Mouse (Mus musculus): Measurements from ENCODE around the gene Hist2h2be. TPM values are rescaled to one million over a fixed set of nuclear protein-coding genes. Genes with fewer than 3 reads are reported as not detected.
A peak's percentile ranks its signal among the peaks of the same experiment; 100 is the strongest.
"Not testable (repeated sequence)": the region's sequence is repeated elsewhere in the genome, so short reads cannot be mapped to it uniquely, and the experiment has no call there.

Hist2h2be gene
- total and polyA plus RNA-seq, 2 experiments from 2014 or later: 2.9 to 12.7 TPM

DNA sequence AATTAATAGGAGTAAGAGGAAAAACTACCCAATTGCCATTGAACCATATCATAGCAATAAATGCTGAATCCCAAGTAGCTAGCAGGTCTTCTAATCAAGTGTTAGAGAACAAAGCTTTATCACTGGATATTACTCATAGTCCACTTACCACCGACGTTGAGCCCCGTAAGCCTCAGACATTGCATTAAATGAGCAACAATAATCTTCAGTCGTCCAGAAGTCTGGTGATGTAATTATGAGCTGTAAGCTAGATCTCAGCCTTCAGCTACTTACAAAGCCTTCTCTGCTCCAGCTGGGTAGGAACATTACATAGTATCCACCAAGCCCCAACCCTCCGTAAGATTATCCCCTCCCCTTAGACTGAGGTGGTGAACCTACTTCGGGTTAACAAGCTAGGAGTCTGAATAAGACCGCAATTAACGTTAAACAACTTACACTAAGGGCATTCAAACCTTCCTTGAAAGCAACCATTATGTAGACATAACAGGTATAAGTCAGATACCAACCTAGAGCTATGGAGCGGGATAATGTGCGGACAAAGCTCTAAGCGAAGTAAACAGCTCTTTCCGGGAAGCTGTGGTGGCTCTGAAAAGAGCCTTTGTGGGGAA, 17.1 kb downstream of the Hist2h2be start:
- DNase-seq (ENCODE audit: low spot score): no peak
- no peaks in the 10 kb centered on the region for H3K4me1 ChIP-seq (ENCODE audit: insufficient read depth, low read length)
- no peak overlapping the region for H3K27ac ChIP-seq (ENCODE audit: low read depth, low read length)
- H3K36me3 ChIP-seq (ENCODE audit: insufficient read depth, low read length): no peaks in the 10 kb centered on the region
- no peak overlapping the region for H3K9ac ChIP-seq (replicated peaks; ENCODE audit: low read length, poor library complexity, severe bottlenecking)
- no peak for TF ChIP-seq CTCF (IDR thresholded peaks at IDR 0.05)
- peak overlapping the region; percentile 42 for H3K4me2 ChIP-seq (ENCODE audit: low read depth, low read length, poor library complexity, severe bottlenecking)
- no peak for ATAC-seq (ENCODE audit: low FRiP score)
- peak overlapping the region; percentile 23 for H3K4me3 ChIP-seq (ENCODE audit: low read depth, low read length)
- 3% methylated on average over 12 of the region's 12 CpGs for WGBS
- H3K27me3 ChIP-seq (ENCODE audit: insufficient read depth, low read length): no peaks in the 10 kb centered on the region
- no peaks in the 10 kb centered on the region for H3K9me3 ChIP-seq (ENCODE audit: low read length)

DNA sequence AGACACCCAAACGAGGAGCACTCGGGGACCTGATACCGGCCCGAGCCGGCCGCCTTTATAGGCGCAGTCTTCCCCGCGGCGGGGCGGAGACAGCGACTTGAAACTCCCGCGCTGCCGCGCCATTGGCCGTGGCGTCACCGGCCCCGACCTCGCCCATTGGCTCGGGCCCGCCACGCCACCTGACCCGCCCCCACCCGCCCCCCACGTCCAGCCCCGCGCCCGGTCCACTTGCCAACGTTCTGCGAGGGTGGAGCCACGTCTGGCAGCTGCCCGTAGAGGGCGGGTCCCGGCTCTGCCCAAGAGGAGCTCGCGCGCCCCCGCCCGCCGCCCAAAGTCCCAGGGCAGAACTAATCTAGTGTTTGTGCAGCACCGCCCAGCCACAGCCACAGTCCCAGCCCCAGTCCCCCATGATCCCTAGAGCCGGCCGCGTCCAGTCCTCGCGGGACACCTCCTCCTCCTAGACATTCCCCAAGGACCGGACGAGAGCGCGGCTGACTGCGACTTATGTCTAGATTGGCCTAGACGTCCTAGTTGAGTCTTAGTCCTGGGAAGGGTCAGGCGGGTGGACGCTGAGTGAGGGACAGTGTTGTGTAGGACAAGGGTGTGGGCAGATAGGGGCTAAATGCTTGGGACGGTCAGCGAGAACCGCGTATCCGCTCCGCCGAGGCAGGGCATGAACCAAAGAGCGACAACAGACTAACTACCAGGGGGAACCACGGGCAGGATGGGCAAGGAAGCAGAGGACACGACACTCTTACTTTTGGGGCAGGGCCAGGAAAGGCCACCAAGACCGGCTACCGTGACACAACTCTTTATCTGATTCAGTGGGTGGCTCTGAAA, 18.3 kb downstream of the Hist2h2be start, which contains the start of gene Hist2h3c2:
Gene Hist2h3c2, minus strand, starts transcription at position 174 of the 840 bp plus-strand sequence.
- H3K36me3 ChIP-seq (ENCODE audit: insufficient read depth, low read length); H3K9ac ChIP-seq (replicated peaks; ENCODE audit: low read length, poor library complexity, severe bottlenecking); H3K9me3 ChIP-seq (ENCODE audit: low read length); H3K4me1 ChIP-seq (ENCODE audit: insufficient read depth, low read length); DNase-seq (ENCODE audit: low spot score); H3K27ac ChIP-seq (ENCODE audit: low read depth, low read length); H3K27me3 ChIP-seq (ENCODE audit: insufficient read depth, low read length): not testable (repeated sequence)
- Histone ChIP-seq H3K4me3 (ENCODE audit: low read depth, low read length) (peak within 1 kb of the TSS; percentile 23), H3K4me2 (ENCODE audit: low read depth, low read length, poor library complexity, severe bottlenecking) (peak within 1 kb of the TSS; percentile 42)
- ATAC-seq (ENCODE audit: low FRiP score): peak; percentile 89
- 0% methylated on average over 10 of the region's 68 CpGs for WGBS

DNA sequence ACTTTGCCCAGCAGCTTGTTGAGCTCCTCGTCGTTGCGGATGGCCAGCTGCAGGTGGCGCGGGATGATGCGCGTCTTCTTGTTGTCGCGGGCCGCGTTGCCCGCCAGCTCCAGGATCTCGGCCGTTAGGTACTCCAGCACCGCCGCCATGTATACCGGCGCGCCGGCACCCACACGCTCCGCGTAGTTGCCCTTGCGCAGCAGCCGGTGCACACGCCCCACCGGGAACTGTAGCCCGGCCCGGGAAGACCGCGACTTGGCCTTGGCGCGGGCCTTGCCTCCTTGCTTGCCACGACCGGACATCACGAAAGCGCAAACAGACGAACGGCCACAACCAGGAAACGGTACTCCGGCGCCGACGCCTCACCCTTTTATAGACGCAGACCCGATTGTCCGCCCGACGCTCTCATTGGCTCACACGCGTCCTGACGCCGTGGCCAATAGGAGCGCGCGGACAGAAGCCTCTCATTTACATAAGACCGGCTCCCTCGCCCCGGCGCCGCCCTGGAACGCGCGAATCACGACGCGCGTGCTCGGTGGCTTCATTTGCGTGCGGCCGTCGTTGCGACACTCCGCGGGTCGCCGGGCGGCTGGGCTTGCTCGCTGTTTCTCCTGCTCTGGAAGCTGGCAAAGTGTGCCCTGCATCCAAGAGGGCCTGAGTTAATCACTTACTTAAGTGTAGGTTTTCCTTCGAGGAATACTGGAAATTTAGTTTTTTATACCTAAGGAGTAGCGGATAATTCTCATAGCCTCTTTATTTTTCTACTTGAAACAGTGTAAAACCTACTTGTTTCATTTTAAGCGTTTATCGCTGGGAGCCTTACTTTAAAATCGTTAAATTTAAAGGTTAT, 19.3 kb downstream of the Hist2h2be start, which contains the start of gene Hist2h2aa2:
Gene Hist2h2aa2, minus strand, starts transcription at position 328 of the 850 bp plus-strand sequence.
- Histone ChIP-seq H3K4me2 (ENCODE audit: low read depth, low read length, poor library complexity, severe bottlenecking) (peak within 1 kb of the TSS; percentile 42), H3K27ac (ENCODE audit: low read depth, low read length) (peak within 1 kb of the TSS; percentile 63), H3K9ac (replicated peaks; ENCODE audit: low read length, poor library complexity, severe bottlenecking) (0 out of 2 replicates have a peak within 1 kb of the TSS, but pooled peaks have one; percentile 29), H3K4me3 (ENCODE audit: low read depth, low read length) (peak within 1 kb of the TSS; percentile 23)
- WGBS: 6% methylated on average over 20 of the region's 85 CpGs
- H3K9me3 ChIP-seq (ENCODE audit: low read length); H3K36me3 ChIP-seq (ENCODE audit: insufficient read depth, low read length); H3K27me3 ChIP-seq (ENCODE audit: insufficient read depth, low read length); H3K4me1 ChIP-seq (ENCODE audit: insufficient read depth, low read length): not testable (repeated sequence)
- DNase-seq (ENCODE audit: low spot score) (peak; percentile 68), ATAC-seq (ENCODE audit: low FRiP score) (peak; percentile 92)

DNA sequence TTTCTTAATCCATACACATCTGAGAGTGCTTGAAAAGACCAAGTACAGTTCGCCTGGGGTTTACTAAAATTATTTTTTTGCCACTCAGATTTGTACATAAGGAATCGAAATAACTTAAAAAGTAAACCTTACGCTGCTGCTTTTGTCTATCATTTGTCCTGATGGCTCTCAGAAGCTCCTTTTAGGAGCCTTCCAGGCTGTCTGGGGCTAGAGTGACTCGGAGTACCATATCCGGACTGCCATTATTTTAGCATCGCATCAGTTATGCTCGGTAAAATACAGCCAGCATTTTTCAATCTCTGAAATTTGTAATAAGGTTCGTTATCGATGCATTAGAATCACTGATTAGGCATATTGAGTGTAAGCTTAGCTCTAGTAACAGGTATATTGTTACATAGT, 19.9 kb downstream of the Hist2h2be start:
- ATAC-seq (ENCODE audit: low FRiP score) (no peak), DNase-seq (ENCODE audit: low spot score) (no peak)
- peak overlapping the region; percentile 63 for H3K27ac ChIP-seq (ENCODE audit: low read depth, low read length)
- no peak for TF ChIP-seq CTCF (IDR thresholded peaks at IDR 0.05)
- peak overlapping the region; percentile 20; the same call in 1 of the 2 replicates for H3K4me3 ChIP-seq (ENCODE audit: low read depth, low read length)
- 0 out of 2 replicates have a peak, but pooled peaks cover 7% of the 10 kb centered on the region for H3K4me1 ChIP-seq (ENCODE audit: insufficient read depth, low read length)
- WGBS: 75% methylated on average over 9 of the region's 9 CpGs
- peak overlapping the region; percentile 42 for H3K4me2 ChIP-seq (ENCODE audit: low read depth, low read length, poor library complexity, severe bottlenecking)
- H3K27me3 ChIP-seq (ENCODE audit: insufficient read depth, low read length): no peaks in the 10 kb centered on the region
- 0 out of 2 replicates have a peak overlapping the region, but pooled peaks have one; percentile 29 for H3K9ac ChIP-seq (replicated peaks; ENCODE audit: low read length, poor library complexity, severe bottlenecking)
- no peaks in the 10 kb centered on the region for H3K9me3 ChIP-seq (ENCODE audit: low read length)
- no peaks in the 10 kb centered on the region for H3K36me3 ChIP-seq (ENCODE audit: insufficient read depth, low read length)

DNA sequence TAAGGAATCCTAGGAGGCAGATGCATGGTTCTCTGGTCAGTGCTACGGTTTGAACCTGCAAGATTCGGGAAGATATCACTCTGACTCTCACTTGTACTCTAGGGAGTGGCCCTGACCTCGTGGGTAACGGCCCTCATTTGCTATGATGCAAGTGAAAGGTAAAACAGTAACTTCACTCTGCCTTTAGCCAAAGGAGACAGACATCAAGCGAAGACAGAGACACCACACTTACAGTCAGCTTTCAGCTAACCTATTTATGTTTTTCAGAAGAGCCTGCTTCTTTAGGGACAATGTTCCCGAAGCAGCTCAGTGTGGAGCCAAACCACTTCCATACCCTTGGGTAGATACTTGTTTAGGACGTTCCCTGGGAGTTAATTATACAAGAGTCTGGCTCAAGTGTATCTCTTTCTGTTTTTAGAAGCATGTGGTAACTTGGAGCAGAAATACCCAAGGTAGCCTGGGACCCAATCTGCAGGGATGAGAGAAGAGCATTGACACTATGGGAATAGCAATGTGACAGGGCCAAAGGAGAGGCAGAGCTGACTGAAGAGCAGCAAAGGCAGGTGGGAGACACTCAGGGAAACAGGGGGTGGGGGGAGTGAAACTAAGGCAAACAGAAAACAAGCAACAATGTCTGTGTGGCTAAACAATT, 23.1 kb downstream of the Hist2h2be start:
- no peak for DNase-seq (ENCODE audit: low spot score)
- H3K4me3 ChIP-seq (ENCODE audit: low read depth, low read length): no peak overlapping the region

DNA sequence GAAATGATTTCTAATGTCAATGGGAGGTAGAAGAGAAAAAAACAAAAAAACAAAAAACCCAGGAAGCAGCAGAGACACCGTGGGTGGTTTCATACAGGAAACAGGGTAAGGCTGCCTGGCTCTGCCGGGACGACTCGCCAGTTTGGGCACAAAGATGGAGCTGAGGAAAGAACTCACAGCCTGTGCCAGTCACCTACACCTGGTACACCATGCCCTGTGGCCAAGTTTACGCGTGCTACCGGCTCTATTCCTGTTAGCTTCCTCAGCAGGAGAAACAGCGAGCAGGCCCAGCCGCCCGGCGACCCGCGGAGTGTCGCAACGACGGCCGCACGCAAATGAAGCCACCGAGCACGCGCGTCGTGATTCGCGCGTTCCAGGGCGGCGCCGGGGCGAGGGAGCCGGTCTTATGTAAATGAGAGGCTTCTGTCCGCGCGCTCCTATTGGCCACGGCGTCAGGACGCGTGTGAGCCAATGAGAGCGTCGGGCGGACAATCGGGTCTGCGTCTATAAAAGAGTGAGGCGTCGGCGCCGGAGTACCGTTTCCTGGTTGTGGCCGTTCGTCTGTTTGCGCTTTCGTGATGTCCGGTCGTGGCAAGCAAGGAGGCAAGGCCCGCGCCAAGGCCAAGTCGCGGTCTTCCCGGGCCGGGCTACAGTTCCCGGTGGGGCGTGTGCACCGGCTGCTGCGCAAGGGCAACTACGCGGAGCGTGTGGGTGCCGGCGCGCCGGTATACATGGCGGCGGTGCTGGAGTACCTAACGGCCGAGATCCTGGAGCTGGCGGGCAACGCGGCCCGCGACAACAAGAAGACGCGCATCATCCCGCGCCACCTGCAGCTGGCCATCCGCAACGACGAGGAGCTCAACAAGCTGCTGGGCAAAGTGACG, 24.3 kb downstream of the Hist2h2be start, which contains the start of gene Hist2h2aa1:
Gene Hist2h2aa1, plus strand, starts transcription at position 495 of the 884 bp plus-strand sequence.
- not testable (repeated sequence) for H3K4me1 ChIP-seq (ENCODE audit: insufficient read depth, low read length); H3K9me3 ChIP-seq (ENCODE audit: low read length); H3K27me3 ChIP-seq (ENCODE audit: insufficient read depth, low read length); H3K36me3 ChIP-seq (ENCODE audit: insufficient read depth, low read length)
- Histone ChIP-seq H3K9ac (replicated peaks; ENCODE audit: low read length, poor library complexity, severe bottlenecking) (peak within 1 kb of the TSS; percentile 77), H3K27ac (ENCODE audit: low read depth, low read length) (peak within 1 kb of the TSS; percentile 95), H3K4me2 (ENCODE audit: low read depth, low read length, poor library complexity, severe bottlenecking) (peak within 1 kb of the TSS; percentile 52), H3K4me3 (ENCODE audit: low read depth, low read length) (peak within 1 kb of the TSS; percentile 42)
- DNase-seq (ENCODE audit: low spot score) (peak; percentile 62), ATAC-seq (ENCODE audit: low FRiP score) (peak; percentile 92)
- WGBS: under 1% methylated on average over 25 of the region's 88 CpGs

More for the DNA sequence above, 23.1 kb downstream of the Hist2h2be start:
- 86% methylated on average over 7 of the region's 7 CpGs for WGBS
- no peaks in the 10 kb centered on the region for H3K36me3 ChIP-seq (ENCODE audit: insufficient read depth, low read length)
- peak overlapping the region; percentile 52 for H3K4me2 ChIP-seq (ENCODE audit: low read depth, low read length, poor library complexity, severe bottlenecking)
- ATAC-seq (ENCODE audit: low FRiP score): no peak
- peak overlapping the region; percentile 77; the same call in 1 of the 2 replicates for H3K9ac ChIP-seq (replicated peaks; ENCODE audit: low read length, poor library complexity, severe bottlenecking)
- H3K27ac ChIP-seq (ENCODE audit: low read depth, low read length): peak overlapping the region; percentile 95; the same call in 1 of the 2 replicates
- H3K9me3 ChIP-seq (ENCODE audit: low read length): no peaks in the 10 kb centered on the region
- no peak for TF ChIP-seq CTCF (IDR thresholded peaks at IDR 0.05)
- H3K4me1 ChIP-seq (ENCODE audit: insufficient read depth, low read length): 0 out of 2 replicates have a peak, but pooled peaks cover 7% of the 10 kb centered on the region
- no peaks in the 10 kb centered on the region for H3K27me3 ChIP-seq (ENCODE audit: insufficient read depth, low read length)

DNA sequence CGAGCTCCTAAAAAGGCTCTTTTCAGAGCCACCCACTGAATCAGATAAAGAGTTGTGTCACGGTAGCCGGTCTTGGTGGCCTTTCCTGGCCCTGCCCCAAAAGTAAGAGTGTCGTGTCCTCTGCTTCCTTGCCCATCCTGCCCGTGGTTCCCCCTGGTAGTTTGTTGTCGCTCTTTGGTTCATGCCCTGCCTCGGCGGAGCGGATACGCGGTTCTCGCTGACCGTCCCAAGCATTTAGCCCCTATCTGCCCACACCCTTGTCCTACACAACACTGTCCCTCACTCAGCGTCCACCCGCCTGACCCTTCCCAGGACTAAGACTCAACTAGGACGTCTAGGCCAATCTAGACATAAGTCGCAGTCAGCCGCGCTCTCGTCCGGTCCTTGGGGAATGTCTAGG, 25.1 kb downstream of the Hist2h2be start:
- H3K4me3 ChIP-seq (ENCODE audit: low read depth, low read length): peak overlapping the region; percentile 23; the same call in 1 of the 2 replicates
- H3K9ac ChIP-seq (replicated peaks; ENCODE audit: low read length, poor library complexity, severe bottlenecking); H3K36me3 ChIP-seq (ENCODE audit: insufficient read depth, low read length); DNase-seq (ENCODE audit: low spot score); H3K4me2 ChIP-seq (ENCODE audit: low read depth, low read length, poor library complexity, severe bottlenecking); H3K27ac ChIP-seq (ENCODE audit: low read depth, low read length); H3K9me3 ChIP-seq (ENCODE audit: low read length); H3K27me3 ChIP-seq (ENCODE audit: insufficient read depth, low read length); H3K4me1 ChIP-seq (ENCODE audit: insufficient read depth, low read length): not testable (repeated sequence)
- peak; percentile 6; the same call in 1 of the 2 replicates for ATAC-seq (ENCODE audit: low FRiP score)
- WGBS: 0% methylated on average over 9 of the region's 21 CpGs
